Mouse (Mus musculus) thymus, adult 2 months (tissue): Measurements from ENCODE around the gene Ech1. TPM values are rescaled to one million over a fixed set of nuclear protein-coding genes. Genes with fewer than 3 reads are reported as not detected.

Experiments used
- DNase-seq: peaks from one replicate; pipeline ENCODE4 v3.0.0; 2021
- H3K27ac ChIP-seq: fragments of 200-500 bp; 2 replicates; pipeline ENCODE4 v1.5.1; 2012; ENCODE audit warnings: low read length, control low read depth; ENCODE audit not compliant: control insufficient read depth, insufficient read depth
- H3K27me3 ChIP-seq: fragments of 200-500 bp; 2 replicates; pipeline ENCODE4 v1.6.1; 2012; ENCODE audit warnings: mild to moderate bottlenecking, low read length, moderate library complexity, mixed read lengths; ENCODE audit not compliant: control insufficient read depth, insufficient read depth
- H3K36me3 ChIP-seq: fragments of 200-500 bp; 2 replicates; pipeline ENCODE4 v1.6.1; 2012; ENCODE audit warnings: mild to moderate bottlenecking, low read length, moderate library complexity; ENCODE audit not compliant: control insufficient read depth, insufficient read depth
- H3K4me1 ChIP-seq: fragments of 200-500 bp; replicated peaks from 2 replicates; pipeline ENCODE4 v1.6.1; 2012; ENCODE audit warnings: low read length; ENCODE audit not compliant: control insufficient read depth, insufficient read depth
- H3K4me3 ChIP-seq: fragments of 200-500 bp; 2 replicates; pipeline ENCODE4 v1.5.1; 2012; ENCODE audit warnings: mild to moderate bottlenecking, low read length, control low read depth, moderate library complexity; ENCODE audit not compliant: control insufficient read depth, insufficient read depth
- CTCF ChIP-seq: fragments of 200-500 bp; IDR thresholded peaks from 2 replicates; pipeline ENCODE4 v1.5.1; 2012; ENCODE audit warnings: mild to moderate bottlenecking, control low read depth, low read length, moderate library complexity, borderline replicate concordance; ENCODE audit not compliant: control insufficient read depth, poor library complexity, insufficient read depth; ENCODE audit errors: extremely low read depth
- POLR2A ChIP-seq: fragments of 200-500 bp; IDR thresholded peaks from 2 replicates; pipeline ENCODE4 v1.6.1; 2012; ENCODE audit warnings: mild to moderate bottlenecking, low read length, control low read depth, moderate library complexity; ENCODE audit not compliant: control insufficient read depth, poor library complexity, insufficient read depth; ENCODE audit errors: extremely low read depth
- WGBS: fragments of 180-500 bp; shearing (Covaris S2); methylation state at CpG from one replicate; pipeline ENCODE4 v1.1.7; 2018; 5-methylcytosine and 5-hydroxymethylcytosine counted together
- polyA plus RNA-seq: library from polyadenylated mRNA; depleted of rRNA; stranded (reverse); fragments of >200 nt; gene quantifications from 2 replicates; pipeline ENCODE4 v1.2.3, GENCODE M21; 2012

Gene Ech1
- polyA plus RNA-seq, 1 experiment, result 359 TPM

DNA sequence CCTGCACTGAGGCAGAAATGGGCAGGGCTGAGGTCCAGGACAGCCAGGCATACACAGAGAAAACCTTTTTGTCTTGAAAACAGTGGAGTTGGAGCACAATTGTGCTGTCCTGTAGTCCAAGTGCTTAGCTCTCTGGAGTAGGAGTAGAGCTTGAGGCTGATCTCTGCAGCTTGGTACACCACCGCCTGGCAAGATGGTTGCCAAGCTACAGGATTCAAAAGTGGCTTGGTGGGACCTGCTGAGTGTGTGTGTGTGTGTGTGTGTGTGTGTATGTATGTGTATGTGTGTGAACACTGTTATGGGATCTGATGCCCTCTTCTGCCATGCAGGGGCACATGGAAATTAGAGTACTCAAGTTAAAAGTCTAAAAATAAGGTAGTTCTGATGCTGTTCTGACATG lies 2.5 kb upstream of the Ech1 start:
- TF ChIP-seq POLR2A (no peak), CTCF (no peak)
- no peaks in the 10 kb centered on the region for H3K27me3 ChIP-seq
- whole genome bisulfite sequencing, result 87% methylated on average over 1 of the region's 1 CpGs
- peaks cover 50% of the 10 kb centered on the region for H3K36me3 ChIP-seq
- no peak overlapping the region for H3K27ac ChIP-seq
- H3K4me3 ChIP-seq, result no peak overlapping the region
- peaks cover 27% of the 10 kb centered on the region for H3K4me1 ChIP-seq
- no peak for DNase-seq

DNA sequence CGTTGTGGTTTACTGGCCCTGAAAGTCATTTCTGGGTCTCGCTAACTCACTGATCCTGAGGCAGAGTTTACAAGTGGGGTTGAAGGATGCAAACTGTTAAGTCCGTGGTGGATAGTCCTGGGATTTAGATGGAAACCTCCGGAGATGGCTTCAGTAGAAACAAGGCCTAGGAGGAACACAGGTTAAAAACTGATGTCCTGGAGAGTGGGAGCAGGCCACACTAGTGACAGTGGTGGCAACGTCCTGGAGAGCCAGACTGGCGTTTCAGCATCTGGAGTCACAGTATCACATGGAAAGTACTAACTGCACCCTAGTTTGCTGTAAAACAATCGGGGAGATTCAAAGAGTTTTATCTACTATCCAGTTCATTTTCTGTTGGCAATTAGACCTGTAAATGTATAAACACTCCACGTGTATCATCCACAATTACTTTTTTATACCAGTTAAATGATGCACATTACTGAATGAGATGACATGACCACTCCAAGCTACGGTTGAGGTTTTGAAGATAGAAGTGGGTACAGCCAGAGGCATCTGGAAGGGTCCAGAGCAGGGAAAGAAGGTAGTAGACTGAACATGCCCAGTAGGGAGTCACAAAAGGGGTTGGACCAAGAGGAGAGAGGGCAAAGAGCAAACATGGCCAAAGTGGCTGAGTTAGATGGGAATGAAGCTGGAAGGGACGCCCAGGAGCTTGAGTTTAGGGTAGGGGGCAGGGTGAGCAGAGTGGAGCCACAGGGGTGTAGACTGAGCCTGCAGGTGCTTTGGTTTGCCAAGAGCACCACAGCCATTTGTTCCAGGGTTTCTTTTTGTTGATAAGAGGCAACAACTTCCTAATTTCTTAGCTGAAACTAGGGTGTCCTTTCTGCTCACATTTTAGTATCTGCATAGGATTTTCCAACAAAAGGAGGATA lies 1.8 kb upstream of the Ech1 start:
- TF ChIP-seq POLR2A (no peak), CTCF (no peak)
- peak overlapping the region; percentile 40; the same call in 1 of the 2 replicates for H3K27ac ChIP-seq
- DNase-seq, result no peak

GRCm38 (mm10) chr7:28823932-28824331 lies 1.1 kb upstream of the Ech1 start:
- TF ChIP-seq CTCF (no peak), POLR2A (no peak)
- Histone ChIP-seq H3K4me3 (no peak overlapping the region), H3K36me3 (peaks cover 37% of the 10 kb centered on the region), H3K27ac (no peak overlapping the region; the same call in 1 of the 2 replicates), H3K4me1 (peaks cover 25% of the 10 kb centered on the region), H3K27me3 (no peaks in the 10 kb centered on the region)
- no peak for DNase-seq
- WGBS, result 37% methylated on average over 2 of the region's 2 CpGs

More for the DNA sequence above, 1.8 kb upstream of the Ech1 start:
- H3K4me3 ChIP-seq, result no peak overlapping the region
- H3K4me1 ChIP-seq, result peaks cover 25% of the 10 kb centered on the region
- peaks cover 43% of the 10 kb centered on the region for H3K36me3 ChIP-seq
- 76% methylated on average over 10 of the region's 10 CpGs for WGBS
- H3K27me3 ChIP-seq, result no peaks in the 10 kb centered on the region

DNA sequence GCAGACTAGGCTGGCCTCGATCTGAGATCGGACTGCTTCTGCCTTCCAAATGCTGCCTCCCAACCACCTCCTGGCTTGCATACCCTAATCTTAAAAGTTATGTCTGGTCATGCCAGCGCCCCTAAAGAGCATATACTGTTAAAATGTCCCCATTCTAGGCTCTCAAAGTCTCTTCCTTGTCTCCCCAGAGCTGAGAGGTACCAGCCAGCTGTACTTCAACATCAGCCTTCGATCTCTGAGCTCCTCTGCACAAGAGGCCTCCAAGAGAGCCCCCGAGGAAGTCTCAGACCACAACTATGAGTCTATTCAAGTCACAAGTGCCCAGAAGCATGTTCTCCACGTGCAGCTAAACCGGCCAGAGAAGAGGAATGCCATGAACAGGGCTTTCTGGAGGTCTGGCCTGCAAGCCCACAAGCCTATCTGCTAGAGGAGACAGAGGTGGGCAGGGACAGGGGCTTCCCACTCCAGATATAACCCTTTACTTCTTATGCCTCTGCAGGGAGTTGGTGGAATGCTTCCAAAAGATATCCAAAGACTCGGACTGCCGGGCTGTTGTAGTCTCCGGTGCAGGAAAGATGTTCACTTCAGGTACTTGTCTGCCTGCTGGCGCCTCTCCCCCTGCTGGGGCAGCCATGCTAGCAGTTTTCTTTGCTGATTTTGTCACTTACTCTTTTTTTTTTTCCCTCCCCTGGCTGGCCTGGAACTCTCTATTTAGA lies 827 bp downstream of the Ech1 start:
- Histone ChIP-seq H3K4me1 (peaks cover 14% of the 10 kb centered on the region), H3K4me3 (peak overlapping the region; percentile 55), H3K27me3 (no peaks in the 10 kb centered on the region), H3K27ac (peak overlapping the region; percentile 52), H3K36me3 (peaks cover 28% of the 10 kb centered on the region)
- WGBS, result 28% methylated on average over 11 of the region's 11 CpGs
- DNase-seq, result peak; percentile 55
- TF ChIP-seq POLR2A (no peak), CTCF (no peak; the same call in 1 of the 2 replicates)

GRCm38 (mm10) chr7:28826402-28826772 lies 1.4 kb downstream of the Ech1 start:
- peaks cover 13% of the 10 kb centered on the region for H3K4me1 ChIP-seq
- TF ChIP-seq POLR2A, result no peak
- TF ChIP-seq CTCF, result no peak
- 95% methylated on average over 7 of the region's 7 CpGs for WGBS
- H3K36me3 ChIP-seq, result peaks cover 27% of the 10 kb centered on the region
- DNase-seq, result no peak
- 0 out of 2 replicates have a peak overlapping the region, but pooled peaks have one; percentile 52 for H3K27ac ChIP-seq
- H3K27me3 ChIP-seq, result no peaks in the 10 kb centered on the region
- no peak overlapping the region for H3K4me3 ChIP-seq

DNA sequence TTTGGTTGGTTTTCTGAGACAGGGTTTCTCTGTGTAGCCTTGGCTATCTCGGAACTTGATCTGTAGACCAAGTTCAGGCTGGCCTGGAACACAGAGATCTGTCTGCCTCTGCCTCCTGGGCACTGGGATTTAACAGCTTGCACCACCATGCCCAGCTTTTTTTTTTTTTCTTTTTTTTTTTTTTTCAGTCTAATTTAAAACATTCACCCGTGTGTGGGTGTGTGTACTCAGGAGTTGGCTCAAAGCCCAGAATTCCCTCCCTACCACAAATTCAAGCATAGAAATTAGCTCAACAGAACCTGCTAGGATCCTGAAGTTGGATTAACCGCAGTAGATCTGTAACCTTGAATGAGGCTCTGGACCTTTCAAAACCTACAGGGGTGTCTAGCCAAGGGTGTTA lies 2.3 kb downstream of the Ech1 start:
- H3K27ac ChIP-seq, result no peak overlapping the region
- no peak for TF ChIP-seq CTCF
- no peak for TF ChIP-seq POLR2A
- DNase-seq, result no peak
- WGBS, result 81% methylated on average over 3 of the region's 3 CpGs
- H3K4me3 ChIP-seq, result no peak overlapping the region
- peaks cover 26% of the 10 kb centered on the region for H3K36me3 ChIP-seq
- no peaks in the 10 kb centered on the region for H3K27me3 ChIP-seq
- H3K4me1 ChIP-seq, result peaks cover 15% of the 10 kb centered on the region
